Mouse (Mus musculus) frontal cortex, postnatal 14 days (tissue): ENCODE measurements around the gene Ttll5.

Experiments
- DNase-seq, 2 experiments: peaks; one replicate each; pipeline ENCODE4 v3.0.0; 2022; ENCODE audit warnings: low spot score in 2 of 2

The Ttll5 gene

GRCm38 (mm10) chr12:85824438-85825264, at the start of gene Ttll5, which contains the start of gene Erg28:
Ttll5 (plus strand) TSS chr12:85824659.
Erg28 (minus strand) TSS chr12:85824550.
- DNase-seq, result peak; percentile 92 to 95

- DNase-seq, result no peak
Observed at GRCm38 (mm10) chr12:85778962-85779361, 45.5 kb upstream of the Ttll5 start.

DNA sequence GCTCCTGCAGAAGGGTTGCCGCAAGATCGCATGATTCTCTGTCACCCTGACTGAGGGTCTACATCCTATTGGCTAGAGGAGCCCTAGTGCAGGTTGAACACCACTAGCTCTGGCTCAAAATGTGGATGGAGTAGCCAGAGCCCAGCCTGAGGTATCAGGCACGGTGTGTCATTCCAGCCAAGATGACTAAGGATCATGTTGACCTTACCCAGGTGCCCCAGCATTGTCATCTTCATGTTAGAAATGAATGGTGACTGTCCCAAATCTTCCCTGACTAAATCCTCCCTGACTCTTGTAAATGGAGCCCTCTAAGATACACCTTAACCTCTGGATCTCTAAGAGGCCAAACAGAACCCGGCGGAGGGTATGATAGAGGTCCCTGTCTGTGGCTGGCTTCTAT, 44.8 kb upstream of the Ttll5 start:
- no peak for DNase-seq

DNA sequence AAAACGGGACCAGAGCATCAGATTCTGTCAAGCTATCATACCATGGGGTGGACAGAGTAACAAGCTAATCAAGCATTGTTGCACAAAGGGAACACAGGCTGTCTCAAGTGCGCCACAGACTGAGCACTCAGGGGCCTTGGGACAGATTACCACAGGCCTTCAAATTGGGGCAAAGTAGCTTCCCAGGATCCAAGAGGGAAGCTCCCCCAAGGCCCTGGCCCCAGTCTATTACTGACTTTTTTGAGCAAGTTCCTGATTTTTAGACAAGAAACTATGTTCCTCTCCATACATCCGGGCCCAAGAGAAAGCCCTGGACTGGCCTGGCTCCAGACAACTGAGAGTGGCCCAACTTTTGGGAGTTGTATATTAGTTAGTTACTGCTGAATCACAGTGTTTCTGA, 42.9 kb upstream of the Ttll5 start:
- DNase-seq, result no peak

DNA sequence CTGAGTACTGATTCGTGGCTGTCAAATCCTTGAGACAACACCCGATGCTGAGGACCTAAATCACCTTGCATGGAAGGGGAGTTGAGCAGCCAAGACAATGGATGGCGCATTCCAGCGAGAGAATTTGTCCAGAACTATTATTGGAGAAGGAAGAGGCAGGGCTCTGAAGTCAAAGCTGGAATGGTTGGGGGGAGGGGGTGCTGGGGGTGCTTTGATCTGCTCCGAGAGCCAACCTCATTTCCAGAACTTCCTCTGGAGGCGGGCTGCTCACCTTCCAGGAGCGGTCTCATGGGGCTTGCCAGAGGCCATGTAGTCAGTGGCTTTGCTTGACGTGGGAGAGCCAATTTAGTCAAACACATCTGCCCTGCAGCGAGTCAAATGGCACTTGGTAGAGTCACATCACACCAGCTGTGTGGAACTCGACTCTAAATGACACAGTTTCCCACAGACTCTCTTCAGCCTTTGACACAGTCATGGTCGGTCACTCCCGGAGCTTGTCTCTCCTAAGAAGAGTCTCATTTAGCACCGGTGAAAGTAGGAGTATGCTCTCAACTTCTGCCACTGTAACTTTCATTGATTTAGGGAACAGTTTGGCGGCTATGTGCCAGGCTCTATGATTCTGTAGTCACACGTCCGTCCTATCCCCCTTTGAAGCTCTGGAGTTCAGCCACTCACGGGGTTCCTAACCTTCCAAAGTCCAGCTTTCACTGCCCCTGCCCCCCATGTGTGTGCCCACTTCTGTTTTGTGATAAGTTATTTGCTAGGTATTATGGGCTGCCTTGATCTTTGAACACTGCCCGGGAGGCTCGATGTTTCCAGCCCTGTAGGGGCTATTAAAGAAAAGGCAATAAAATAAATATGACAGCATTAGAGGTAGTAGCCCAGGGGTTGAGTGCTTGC, 39.3 kb upstream of the Ttll5 start:
- DNase-seq, result no peak

DNA sequence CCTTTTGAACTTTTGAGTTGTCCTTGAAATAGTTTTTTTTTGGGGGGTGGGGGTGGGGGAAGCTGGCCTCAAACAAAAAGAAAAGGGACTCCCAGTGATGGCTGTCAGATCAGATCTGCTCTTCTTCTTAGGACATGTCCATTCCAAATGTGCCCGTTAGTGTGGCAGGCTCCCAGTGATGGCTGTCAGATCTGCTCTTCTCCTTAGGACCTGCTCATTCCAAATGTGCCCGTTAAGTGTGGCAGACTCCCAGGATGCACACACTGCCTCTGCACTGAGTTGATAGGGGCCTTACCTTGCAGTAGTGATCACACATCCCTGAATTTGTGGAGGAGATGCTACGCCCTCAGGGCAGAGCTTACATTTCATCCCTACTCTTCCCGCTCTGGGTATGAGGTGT, 32.3 kb upstream of the Ttll5 start:
- DNase-seq, result no peak

DNA sequence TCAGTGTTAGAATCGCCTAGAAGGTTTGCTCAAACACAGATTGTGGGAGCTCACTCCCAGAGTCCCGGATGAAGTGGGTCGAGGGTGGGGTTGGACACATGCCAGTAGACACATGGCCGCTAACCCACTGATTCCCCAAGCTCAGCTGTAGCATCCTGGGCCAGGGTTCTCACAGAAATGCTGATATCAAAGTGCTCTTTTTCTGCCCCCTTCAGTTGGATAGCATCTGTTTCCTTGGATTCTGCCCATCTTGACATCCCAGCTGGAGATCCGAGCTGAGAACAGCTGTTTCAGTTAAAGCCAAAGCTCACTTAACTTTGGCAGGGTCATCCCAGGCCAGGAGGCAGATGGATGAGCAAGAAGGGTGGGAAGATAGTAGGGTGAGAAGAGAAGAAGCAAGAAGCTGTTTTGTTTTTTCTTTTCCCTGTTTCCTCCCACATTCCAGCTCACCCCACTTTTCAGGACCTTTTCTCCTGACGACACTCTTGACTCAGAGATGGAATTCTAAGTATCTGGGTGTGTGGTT, 31.6 kb upstream of the Ttll5 start:
- DNase-seq, result peak; percentile 27 to 31

DNA sequence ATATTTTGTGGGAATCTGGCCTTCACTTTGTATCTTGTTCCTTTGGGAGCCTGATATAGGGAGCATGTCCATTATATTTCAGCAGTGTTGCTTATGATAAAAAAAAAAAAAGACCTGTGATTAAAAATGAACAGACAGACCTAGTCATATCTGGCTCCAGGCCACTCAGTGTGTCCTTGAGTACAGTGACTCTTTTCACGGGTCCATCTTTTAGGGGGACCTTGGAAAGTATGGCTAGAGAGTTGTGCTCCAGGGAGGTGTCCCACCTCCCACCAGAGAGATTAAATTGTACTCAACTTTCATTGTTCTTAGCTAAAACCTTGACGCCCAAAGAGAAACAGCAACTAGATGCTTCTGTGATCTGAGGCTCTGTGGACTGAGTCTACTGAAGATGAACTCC, 30.4 kb upstream of the Ttll5 start:
- DNase-seq, result no peak

DNA sequence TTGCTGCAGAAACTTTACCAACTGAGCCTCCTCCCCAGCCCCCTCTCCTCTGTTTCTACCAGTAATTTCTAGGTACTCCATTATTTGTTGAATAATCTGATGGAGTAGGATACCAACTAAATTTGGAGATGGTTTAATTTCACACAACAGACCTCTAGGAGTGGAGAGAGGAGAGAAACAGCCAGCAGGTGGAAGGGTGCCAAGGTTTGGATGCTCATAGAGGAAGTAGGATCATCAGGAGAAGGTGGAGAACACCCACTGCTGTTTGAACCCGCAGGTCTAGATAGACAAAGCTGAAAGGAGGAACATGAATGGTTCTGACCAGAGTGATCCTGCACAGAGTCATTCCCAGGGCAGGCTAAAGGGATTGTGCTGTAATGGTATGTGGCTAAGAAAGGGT, 28.9 kb upstream of the Ttll5 start:
- no peak for DNase-seq

- peak in 1 of 2 experiments; percentile 27 for DNase-seq
Observed at GRCm38 (mm10) chr12:85800031-85800430, 24.4 kb upstream of the Ttll5 start.

DNA sequence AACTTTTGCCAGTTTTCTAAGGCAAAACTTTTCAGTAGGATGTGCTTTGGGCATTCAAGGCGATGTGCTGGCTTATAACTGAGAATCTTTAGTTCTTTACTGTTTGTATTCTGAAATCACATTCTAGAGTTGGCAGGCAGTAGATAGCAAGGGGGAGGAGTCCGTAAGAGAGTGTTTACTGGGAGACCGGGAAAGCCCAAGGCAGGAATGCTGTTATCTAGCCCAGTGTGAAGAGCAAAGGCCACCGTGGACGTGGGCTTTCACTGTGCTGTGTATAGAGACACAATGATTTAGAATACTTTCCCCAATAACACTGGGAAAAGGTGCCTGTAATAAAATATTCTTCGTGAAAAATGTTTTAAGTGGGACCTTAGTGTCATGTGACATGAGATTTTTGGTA, 14.7 kb upstream of the Ttll5 start:
- no peak for DNase-seq

DNA sequence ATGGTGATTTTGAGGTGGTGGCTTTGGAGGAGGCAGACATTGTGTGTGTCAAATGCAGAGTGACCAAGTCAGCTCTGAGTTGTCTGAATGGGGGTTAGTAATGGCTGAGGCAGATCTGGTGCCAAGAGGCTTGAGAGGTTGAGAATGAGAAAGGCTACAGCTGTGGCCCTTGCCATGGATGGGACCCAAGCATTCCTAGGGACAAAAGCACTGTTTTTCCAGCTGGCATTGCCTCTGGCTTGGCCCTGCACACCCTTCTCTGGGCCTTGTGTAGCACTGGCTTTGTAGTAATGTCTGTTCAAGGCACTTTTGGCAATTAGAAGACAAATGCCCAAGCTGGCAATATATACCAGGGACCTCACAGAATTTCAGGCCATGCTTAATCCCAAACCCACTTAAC, 13.5 kb upstream of the Ttll5 start:
- DNase-seq, result no peak

GRCm38 (mm10) chr12:85811676-85812075, 12.8 kb upstream of the Ttll5 start:
- DNase-seq, result no peak

DNA sequence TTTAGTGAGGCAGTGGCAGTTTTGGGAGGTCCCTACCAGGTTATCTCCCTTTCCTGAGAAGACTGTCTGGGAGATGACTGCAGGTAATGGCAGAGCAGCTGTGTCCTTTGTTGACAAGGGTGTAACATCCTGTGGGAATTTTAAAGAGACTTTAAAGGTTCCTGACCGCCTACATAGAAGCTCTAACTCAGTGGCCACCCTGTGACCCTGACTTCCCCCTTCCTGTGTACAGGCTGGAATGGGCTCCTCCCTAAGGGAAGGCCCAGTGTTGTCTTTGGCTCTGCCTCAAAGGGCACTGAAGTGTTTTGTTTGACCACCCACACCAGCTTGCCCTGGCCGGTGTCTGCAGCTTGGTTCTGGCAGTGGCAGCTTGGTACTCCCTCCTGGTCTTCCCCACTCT, 10.9 kb upstream of the Ttll5 start:
- no peak for DNase-seq

DNA sequence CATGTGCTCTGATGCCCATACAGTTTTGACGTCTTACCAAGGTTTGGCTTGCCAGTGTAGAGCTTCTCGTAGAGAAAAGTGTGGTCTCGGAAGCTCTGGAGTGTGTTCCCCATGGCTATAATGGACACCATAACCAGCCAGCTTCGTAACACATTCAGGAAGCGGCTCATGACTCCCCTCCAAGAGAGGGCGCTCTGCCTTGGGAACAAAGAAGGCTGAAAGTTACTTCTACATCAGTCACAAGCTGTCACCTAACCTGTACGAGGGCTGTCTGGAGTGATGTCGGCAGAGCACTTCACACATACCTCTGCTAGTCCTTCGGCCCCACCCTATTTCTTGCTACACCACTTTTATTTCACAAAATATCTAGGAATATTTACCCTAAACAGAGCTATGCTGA, 2.4 kb upstream of the Ttll5 start:
- no peak for DNase-seq

GRCm38 (mm10) chr12:85825361-85825760, 902 bp downstream of the Ttll5 start:
- no peak for DNase-seq

DNA sequence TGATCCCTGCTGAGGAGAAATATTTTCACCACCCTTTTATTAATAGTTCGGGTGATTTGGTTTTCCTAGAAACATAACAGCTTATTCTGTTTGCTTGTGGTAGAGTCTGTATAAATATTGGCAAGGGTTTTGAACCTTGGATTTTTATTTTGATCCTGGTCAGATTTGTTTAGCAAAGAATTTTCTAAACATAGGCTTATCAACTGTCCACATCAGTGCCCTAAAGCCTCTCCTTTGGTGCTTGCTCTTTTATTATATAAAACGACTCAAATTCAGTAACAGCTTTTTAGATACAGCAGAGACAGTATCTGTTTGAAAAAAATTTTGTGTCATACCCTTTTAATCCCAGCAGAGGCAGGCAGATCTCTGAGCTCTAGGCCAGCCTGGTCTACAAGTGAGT, 1.4 kb downstream of the Ttll5 start:
- no peak for DNase-seq

- DNase-seq, result no peak
Observed at GRCm38 (mm10) chr12:85828856-85829255, 4.4 kb downstream of the Ttll5 start.

DNA sequence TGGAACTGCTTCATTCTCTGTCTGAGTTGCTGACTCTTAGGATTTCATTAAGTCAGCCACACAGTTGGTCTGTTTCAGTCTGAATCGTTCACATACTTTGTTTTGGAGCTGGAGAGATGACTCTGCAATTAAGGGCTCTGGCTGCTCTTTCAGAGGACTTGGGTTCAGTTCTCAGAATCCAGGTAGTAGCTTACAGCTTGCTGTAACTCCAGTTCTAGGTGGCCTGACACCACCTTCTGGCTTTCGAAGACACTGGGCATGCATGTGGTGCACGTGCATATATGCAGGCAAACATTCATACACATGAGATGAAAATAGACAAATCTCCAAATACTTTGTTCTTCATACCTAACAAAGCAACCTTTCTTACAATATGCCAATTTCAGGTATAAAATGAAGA, 5.4 kb downstream of the Ttll5 start:
- DNase-seq, result no peak

DNA sequence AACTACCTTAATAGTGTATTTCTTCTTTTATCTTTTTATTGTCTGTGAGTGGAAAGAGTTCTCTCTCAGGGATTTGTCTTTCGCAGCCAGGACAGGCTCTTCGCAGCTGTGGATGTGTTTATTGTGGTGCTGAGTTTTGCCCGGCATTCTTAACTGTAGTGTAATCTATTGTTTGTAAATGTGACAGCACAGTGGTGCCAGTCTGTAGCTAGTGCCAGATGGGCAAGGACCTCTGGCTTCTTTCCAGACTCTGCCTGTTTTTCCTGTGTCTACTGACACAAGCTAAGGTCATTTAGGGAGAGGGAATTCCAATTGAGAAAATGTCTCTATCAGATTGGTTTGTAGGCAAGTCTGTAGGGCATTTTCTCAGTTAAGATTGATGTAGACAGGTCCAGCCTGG, 6.2 kb downstream of the Ttll5 start:
- no peak for DNase-seq

GRCm38 (mm10) chr12:85834543-85834942, 10.1 kb downstream of the Ttll5 start:
- DNase-seq, result no peak

DNA sequence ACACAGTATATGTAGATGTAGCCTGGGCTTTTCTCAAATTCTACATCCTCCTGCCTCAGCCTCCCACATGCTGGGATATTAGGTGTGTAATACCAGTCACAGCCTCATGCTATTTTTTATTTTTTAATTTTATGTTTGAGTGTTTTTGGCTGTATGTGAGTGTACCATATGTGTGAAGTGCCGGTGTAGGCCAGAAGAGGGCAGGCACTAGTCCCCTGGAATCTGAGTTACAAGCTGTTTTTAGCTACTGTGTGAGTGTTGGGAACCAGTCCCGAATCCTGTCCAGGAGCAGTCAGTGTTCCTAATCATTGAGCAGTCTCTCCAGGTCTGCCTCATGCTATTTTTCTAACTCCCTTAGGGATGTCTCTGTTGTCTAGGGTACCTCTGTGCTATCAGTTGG, 13.3 kb downstream of the Ttll5 start:
- no peak for DNase-seq
